Mouse (Mus musculus): ENCODE measurements at regions not wholly inside any gene's neighbourhood (a gene's known extent, or its start where the extent isn't known, plus 50 kb on each side); places are given as distances from the start of the nearest gene placed in this dataset.

DNA sequence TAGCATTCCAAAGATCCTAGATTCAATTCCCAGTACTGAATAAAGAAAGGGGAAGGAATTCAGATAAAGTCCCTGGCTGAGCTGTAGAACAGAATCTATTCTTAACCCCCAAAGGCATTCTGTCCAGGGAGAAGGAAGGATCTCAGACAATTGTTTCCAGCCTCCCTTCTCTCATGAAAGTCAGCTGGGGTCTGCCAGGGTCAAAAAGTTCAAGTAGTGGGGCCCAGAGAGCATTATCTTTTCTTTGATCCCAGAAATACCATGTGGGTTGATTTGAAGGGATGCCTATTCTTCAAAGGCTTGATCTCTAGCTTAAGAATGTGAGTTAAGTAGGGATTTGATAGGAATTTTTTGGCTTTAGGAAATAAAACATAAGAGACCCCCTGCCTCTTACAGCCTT is 727.1 kb upstream of the Apob start:
- ATAC-seq (no peak), DNase-seq (no peak)
- Histone ChIP-seq H3K4me1 (ENCODE audit: insufficient read depth) (no peaks in the 10 kb centered on the region), H3K27me3 (ENCODE audit: insufficient read depth, low read length) (no peaks in the 10 kb centered on the region), H3K4me2 (ENCODE audit: low read depth) (no peak overlapping the region), H3K36me3 (ENCODE audit: insufficient read depth) (no peaks in the 10 kb centered on the region), H3K4me3 (ENCODE audit: low read depth, low read length) (no peak overlapping the region), H3K9ac (no peak overlapping the region), H3K9me3 (ENCODE audit: low read length) (no peaks in the 10 kb centered on the region), H3K27ac (ENCODE audit: low read depth, low read length) (no peak overlapping the region)
- TF ChIP-seq CTCF (IDR thresholded peaks at IDR 0.05; ENCODE audit: low read depth) = no peak

- no peak overlapping the region for H3K4me2 ChIP-seq (ENCODE audit: low read depth)
- no peaks in the 10 kb centered on the region for H3K36me3 ChIP-seq (ENCODE audit: insufficient read depth)
- H3K4me1 ChIP-seq (ENCODE audit: insufficient read depth) = no peaks in the 10 kb centered on the region
- no peak for ATAC-seq
- H3K27ac ChIP-seq (ENCODE audit: low read depth, low read length) = no peak overlapping the region
- H3K9me3 ChIP-seq (ENCODE audit: low read length) = no peaks in the 10 kb centered on the region
- H3K9ac ChIP-seq = no peak overlapping the region
- H3K4me3 ChIP-seq (ENCODE audit: low read depth, low read length) = no peak overlapping the region
- no peak for DNase-seq
- no peak for TF ChIP-seq CTCF (IDR thresholded peaks at IDR 0.05; ENCODE audit: low read depth)
- H3K27me3 ChIP-seq (ENCODE audit: insufficient read depth, low read length) = no peaks in the 10 kb centered on the region
- 97% methylated on average over 1 of the region's 1 CpGs for WGBS
Observed at GRCm38 (mm10) chr12:7270587-7270986, 706.9 kb upstream of the Apob start.

- WGBS = 69% methylated on average over 4 of the region's 4 CpGs
- no peak for TF ChIP-seq CTCF (IDR thresholded peaks at IDR 0.05; ENCODE audit: low read depth)
Observed at GRCm38 (mm10) chr12:7284354-7285036, 693.0 kb upstream of the Apob start.

DNA sequence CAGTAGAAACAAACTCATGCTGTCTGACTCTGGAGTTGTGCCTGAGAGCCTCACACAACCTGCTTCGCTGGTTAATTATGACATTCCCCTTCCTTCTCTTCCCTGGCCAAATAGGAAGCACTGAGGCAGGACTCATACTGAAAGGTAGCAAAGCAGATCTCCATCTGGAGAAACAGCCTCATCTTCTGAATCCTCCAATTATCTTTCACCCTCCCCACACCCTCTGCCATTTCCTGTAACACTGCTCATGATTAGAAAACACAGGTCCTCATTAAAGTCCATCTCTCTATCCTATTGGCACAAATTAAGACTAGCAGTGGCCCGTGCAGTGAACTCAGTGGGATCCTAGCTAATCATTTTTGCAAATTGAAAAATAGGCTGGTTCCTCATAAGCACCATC is 685.9 kb upstream of the Apob start:
- no peak overlapping the region; the same call in 1 of the 2 replicates for H3K27ac ChIP-seq (ENCODE audit: low read depth, low read length)
- DNase-seq (peak; percentile 43), ATAC-seq (peak; percentile 70)
- no peaks in the 10 kb centered on the region for H3K4me1 ChIP-seq (ENCODE audit: insufficient read depth)
- no peak overlapping the region for H3K9ac ChIP-seq
- 46% methylated on average over 2 of the region's 2 CpGs for WGBS
- no peaks in the 10 kb centered on the region for H3K9me3 ChIP-seq (ENCODE audit: low read length)
- TF ChIP-seq CTCF (IDR thresholded peaks at IDR 0.05; ENCODE audit: low read depth) = no peak
- H3K4me2 ChIP-seq (ENCODE audit: low read depth) = no peak overlapping the region
- H3K4me3 ChIP-seq (ENCODE audit: low read depth, low read length) = no peak overlapping the region
- H3K36me3 ChIP-seq (ENCODE audit: insufficient read depth) = no peaks in the 10 kb centered on the region
- H3K27me3 ChIP-seq (ENCODE audit: insufficient read depth, low read length) = no peaks in the 10 kb centered on the region

More at GRCm38 (mm10) chr12:7284354-7285036, 693.0 kb upstream of the Apob start:
- Histone ChIP-seq H3K9ac (no peak overlapping the region), H3K27me3 (ENCODE audit: insufficient read depth, low read length) (no peaks in the 10 kb centered on the region), H3K9me3 (ENCODE audit: low read length) (no peaks in the 10 kb centered on the region), H3K4me3 (ENCODE audit: low read depth, low read length) (no peak overlapping the region), H3K4me1 (ENCODE audit: insufficient read depth) (no peaks in the 10 kb centered on the region), H3K27ac (ENCODE audit: low read depth, low read length) (no peak overlapping the region), H3K36me3 (ENCODE audit: insufficient read depth) (no peaks in the 10 kb centered on the region), H3K4me2 (ENCODE audit: low read depth) (no peak overlapping the region)
- ATAC-seq (no peak), DNase-seq (no peak)

DNA sequence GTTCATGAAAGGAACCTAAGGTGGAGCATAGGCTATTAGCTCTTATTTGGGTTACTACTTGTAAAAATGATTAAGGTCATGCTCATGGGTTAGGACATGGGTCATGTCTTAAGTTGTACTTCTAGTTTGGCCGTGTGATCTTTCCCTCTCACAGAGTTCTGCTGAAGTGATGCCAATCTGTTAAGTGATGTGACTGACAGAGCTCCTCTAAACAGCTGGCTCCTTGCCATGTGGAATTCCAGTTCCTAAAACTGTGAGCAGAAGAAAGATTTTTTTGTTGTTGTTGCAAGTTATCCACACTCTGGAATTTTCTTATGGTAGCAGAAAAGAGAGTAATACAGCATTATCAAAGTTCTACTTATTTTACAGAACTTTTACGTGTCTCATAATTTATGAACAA is 680.4 kb upstream of the Apob start:
- no peaks in the 10 kb centered on the region for H3K9me3 ChIP-seq (ENCODE audit: low read length)
- no peak overlapping the region for H3K27ac ChIP-seq (ENCODE audit: low read depth, low read length)
- H3K4me2 ChIP-seq (ENCODE audit: low read depth) = no peak overlapping the region
- no peak for ATAC-seq
- no peaks in the 10 kb centered on the region for H3K36me3 ChIP-seq (ENCODE audit: insufficient read depth)
- no peaks in the 10 kb centered on the region for H3K27me3 ChIP-seq (ENCODE audit: insufficient read depth, low read length)
- H3K9ac ChIP-seq = no peak overlapping the region
- WGBS = 40% methylated on average over 2 of the region's 2 CpGs
- no peak for DNase-seq
- H3K4me3 ChIP-seq (ENCODE audit: low read depth, low read length) = no peak overlapping the region
- H3K4me1 ChIP-seq (ENCODE audit: insufficient read depth) = no peaks in the 10 kb centered on the region
- TF ChIP-seq CTCF (IDR thresholded peaks at IDR 0.05; ENCODE audit: low read depth) = no peak

- no peak overlapping the region for H3K9ac ChIP-seq
- no peaks in the 10 kb centered on the region for H3K4me1 ChIP-seq (ENCODE audit: insufficient read depth)
- no peaks in the 10 kb centered on the region for H3K9me3 ChIP-seq (ENCODE audit: low read length)
- H3K36me3 ChIP-seq (ENCODE audit: insufficient read depth) = no peaks in the 10 kb centered on the region
- H3K4me3 ChIP-seq (ENCODE audit: low read depth, low read length) = no peak overlapping the region
- no peaks in the 10 kb centered on the region for H3K27me3 ChIP-seq (ENCODE audit: insufficient read depth, low read length)
- peak; percentile 56; the same call in 1 of the 2 replicates for ATAC-seq
- 68% methylated on average over 2 of the region's 2 CpGs for WGBS
- no peak overlapping the region for H3K4me2 ChIP-seq (ENCODE audit: low read depth)
- TF ChIP-seq CTCF (IDR thresholded peaks at IDR 0.05; ENCODE audit: low read depth) = no peak
- H3K27ac ChIP-seq (ENCODE audit: low read depth, low read length) = no peak overlapping the region
- peak; percentile 10 for DNase-seq
Observed at GRCm38 (mm10) chr12:7321453-7321852, 656.0 kb upstream of the Apob start.

GRCm38 (mm10) chr12:7328620-7329019 is 648.8 kb upstream of the Apob start:
- no peaks in the 10 kb centered on the region for H3K27me3 ChIP-seq (ENCODE audit: insufficient read depth, low read length)
- H3K4me2 ChIP-seq (ENCODE audit: low read depth) = no peak overlapping the region
- H3K4me1 ChIP-seq (ENCODE audit: insufficient read depth) = no peaks in the 10 kb centered on the region
- H3K9ac ChIP-seq = no peak overlapping the region
- no peaks in the 10 kb centered on the region for H3K9me3 ChIP-seq (ENCODE audit: low read length)
- DNase-seq (peak; percentile 80), ATAC-seq (peak; percentile 55)
- H3K27ac ChIP-seq (ENCODE audit: low read depth, low read length) = no peak overlapping the region
- no peaks in the 10 kb centered on the region for H3K36me3 ChIP-seq (ENCODE audit: insufficient read depth)
- TF ChIP-seq CTCF (IDR thresholded peaks at IDR 0.05; ENCODE audit: low read depth) = no peak
- no peak overlapping the region for H3K4me3 ChIP-seq (ENCODE audit: low read depth, low read length)
